Mouse (Mus musculus) heart, embryonic 13.5 days (tissue): ENCODE data around the gene Dnah3. TPM values are rescaled to one million over a fixed set of nuclear protein-coding genes. Genes with fewer than 3 reads are reported as not detected.

Source experiments
- polyA plus RNA-seq: library from polyadenylated mRNA; unstranded; fragments of >200 nt; fragmentation: Nextera tagmentation; extraction: Ambion mirVana; gene quantifications from 2 replicates; pipeline ENCODE4 v1.2.1, GENCODE M21; 2015

Gene Dnah3
- polyA plus RNA-seq, 1 experiment from 2014 or later, result not detected

Other genes with a start within 250 kb of the Dnah3 start
- gene Lyrm1, start 199.4 kb downstream of the Dnah3 start, polyA plus RNA-seq, result 8.2 TPM in 2 replicates
- 6.4 and 7.3 TPM in 2 replicates for gene Dcun1d3, start 199.0 kb downstream of the Dnah3 start, polyA plus RNA-seq
- 19.5 and 39.1 TPM in 2 replicates for gene Tmem159, start 7.1 kb upstream of the Dnah3 start, polyA plus RNA-seq
- gene Zp2, start 50.0 kb upstream of the Dnah3 start, polyA plus RNA-seq, result 0.06 and 0.17 TPM in 2 replicates
- 0.04 and 0.05 TPM in 2 replicates for gene Anks4b, start 78.6 kb upstream of the Dnah3 start, polyA plus RNA-seq
- 1.7 and 1.9 TPM in 2 replicates for gene Crym, start 106.8 kb upstream of the Dnah3 start, polyA plus RNA-seq
- gene Abca14, start 108.7 kb upstream of the Dnah3 start, polyA plus RNA-seq, result not detected in 2 replicates
- gene Abca15, start 233.4 kb upstream of the Dnah3 start, polyA plus RNA-seq, result not detected in 2 replicates